Mouse (Mus musculus) cerebral cortex, adult 2 months (tissue): ENCODE results near the gene Rab42.

Experiments
- WGBS: fragments of 180-500 bp; shearing (Covaris S2); methylation state at CpG from one replicate; pipeline ENCODE4 v1.1.7; 2018; 5-methylcytosine and 5-hydroxymethylcytosine counted together

Rab42 gene

DNA sequence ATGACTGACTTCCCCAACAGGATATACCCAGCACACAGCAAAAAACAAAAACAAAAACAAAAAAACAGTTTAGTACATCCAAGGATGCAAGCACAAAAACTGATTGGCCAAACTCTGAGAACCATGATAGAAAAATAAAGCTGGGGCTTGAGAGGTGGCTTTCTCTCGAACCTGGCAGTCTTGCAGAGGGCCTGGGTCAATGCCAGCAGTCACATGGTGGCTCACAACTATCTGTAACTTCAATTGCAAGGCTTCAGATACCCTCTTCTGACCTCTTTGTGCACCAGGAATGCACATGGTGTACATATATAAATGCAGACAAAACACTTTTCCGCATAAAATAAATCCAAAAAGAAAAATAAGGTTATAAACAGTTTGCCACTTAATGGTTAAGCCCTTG, 30.0 kb downstream of the Rab42 start:
- WGBS, result 40% methylated on average over 2 of the region's 2 CpGs

DNA sequence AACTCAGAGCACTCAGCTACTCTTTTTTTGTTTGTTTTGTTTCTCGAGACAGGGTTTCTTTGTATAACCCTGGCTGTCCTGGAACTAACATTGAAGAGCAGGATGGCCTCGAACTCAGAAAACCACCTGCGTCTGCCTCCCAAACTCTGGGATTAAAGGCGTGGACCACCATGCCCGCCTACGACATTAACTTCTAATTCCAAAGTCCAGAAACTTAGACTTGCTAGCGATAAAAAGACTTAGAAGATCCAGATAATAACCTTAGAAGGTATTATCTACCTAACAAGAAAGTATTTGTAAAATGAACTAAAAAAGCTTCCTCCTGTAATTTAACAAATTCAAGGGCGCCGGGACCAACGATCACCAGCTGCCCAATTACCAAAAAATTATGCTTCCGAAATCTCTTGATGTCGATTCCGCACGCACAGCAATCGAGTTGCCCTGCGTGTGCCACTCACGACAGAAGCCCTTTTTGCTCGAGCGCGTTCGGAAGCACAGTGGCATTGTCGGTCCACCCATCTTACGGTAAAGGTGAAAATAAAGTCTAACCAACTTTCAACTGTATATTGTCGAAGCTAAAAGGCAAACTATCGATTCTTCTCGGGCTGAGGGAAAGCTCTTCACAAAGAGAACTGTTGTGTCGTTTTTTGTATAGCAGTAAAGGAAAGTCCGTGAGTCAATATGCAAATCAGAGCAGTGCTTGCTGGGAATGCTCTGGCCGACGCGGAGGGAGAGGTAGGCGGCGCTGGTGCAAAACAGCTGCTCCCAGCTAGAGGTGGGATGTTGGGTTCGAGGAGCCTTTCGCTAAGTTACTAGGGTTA, 33.2 kb downstream of the Rab42 start:
- WGBS, result under 1% methylated on average over 35 of the region's 35 CpGs

DNA sequence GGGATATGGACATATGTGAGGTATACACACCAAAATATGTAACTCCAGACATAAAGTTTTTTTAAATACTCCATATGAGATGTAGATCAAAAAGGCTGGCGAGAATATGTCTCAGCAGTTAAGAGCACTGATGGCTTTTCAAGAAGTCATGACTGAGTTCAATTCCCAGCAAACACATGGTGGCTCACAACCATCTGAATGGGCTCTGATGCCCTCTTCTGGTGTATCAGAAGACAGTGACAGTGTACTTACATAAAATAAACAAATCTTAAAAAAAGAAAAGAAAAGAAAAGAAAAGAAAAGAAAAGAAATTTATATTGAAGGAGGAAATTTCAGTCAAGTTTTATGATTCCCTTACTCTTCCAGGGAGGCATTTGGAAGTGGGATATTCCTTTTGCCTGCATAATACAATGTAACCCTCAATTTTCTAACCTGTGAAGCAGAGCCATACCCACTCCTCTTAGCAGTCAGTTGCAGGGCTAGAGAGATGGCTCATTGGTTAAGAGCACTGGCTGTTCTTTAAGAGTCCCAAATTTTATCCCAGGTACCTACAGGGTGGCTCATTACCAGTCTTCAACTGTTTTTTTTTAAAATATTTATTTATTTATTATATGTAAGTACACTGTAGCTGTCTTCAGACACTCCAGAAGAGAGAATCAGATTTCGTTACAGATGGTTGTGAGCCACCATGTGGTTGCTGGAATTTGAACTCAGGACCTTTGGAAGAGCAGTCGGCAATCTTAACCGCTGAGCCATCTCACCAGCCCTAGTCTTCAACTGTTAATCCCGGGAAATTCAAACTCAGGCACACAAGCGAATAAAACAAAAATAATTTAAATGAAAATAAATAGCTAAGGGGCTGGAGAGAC, 34.1 kb downstream of the Rab42 start:
- 6% methylated on average over 6 of the region's 6 CpGs for WGBS

DNA sequence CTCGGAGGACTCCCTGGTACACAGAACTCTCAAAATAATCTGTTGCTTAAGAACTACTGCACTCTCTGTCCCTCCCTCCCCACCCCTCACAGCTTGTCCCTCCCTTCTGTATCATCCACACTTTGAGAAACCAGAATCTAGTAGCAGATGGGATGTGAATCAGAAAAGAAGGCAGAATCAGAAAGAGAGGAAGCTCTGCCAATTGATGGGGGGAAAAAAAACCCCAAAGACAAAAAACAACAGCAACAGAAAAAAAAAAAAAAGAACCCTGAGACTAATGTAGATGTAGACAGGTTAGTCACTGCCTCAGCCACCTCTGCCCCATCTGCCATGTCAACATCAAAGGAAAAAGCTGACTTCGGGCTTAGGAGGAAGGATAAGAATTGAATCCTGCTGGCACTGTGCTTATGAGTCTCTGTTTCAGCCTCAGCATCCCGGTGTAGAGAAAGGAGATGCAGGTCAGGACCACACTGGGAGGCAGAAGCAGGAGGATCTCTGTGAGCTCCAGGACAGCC, 36.3 kb downstream of the Rab42 start:
- 47% methylated on average over 3 of the region's 3 CpGs for WGBS

DNA sequence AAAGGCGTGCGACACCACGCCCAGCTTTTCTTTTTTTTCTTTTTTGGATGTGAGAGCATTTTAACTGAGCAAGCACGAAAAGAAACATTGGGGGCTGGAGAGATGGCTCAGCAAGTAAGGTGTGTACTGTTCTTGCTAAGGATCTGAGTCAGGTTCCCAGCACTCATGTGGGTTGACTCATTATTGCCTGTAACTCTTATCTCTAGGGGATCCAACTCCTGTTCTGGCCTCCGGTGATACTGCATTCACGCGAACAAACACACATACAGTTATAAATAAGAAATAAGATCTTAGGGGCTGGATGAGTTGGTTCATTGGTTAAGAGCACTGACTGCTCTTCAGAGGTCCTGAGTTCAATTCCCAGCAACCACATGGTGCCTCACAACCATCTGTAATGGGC, 39.9 kb downstream of the Rab42 start:
- 89% methylated on average over 7 of the region's 7 CpGs for WGBS

DNA sequence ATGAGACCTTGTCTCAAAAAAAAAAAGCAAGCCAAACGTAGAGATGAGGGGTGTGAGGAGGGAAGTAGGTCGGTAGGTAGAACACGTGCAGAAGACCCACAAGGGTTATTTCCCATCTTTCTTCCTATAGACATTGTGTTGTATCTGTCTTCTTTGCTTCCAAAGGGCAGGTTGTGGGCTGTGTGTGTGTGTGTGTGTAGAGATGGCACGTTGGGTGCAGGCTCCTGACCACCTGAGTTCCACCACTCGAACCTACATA, 40.9 kb downstream of the Rab42 start:
- WGBS, result 60% methylated on average over 5 of the region's 5 CpGs

DNA sequence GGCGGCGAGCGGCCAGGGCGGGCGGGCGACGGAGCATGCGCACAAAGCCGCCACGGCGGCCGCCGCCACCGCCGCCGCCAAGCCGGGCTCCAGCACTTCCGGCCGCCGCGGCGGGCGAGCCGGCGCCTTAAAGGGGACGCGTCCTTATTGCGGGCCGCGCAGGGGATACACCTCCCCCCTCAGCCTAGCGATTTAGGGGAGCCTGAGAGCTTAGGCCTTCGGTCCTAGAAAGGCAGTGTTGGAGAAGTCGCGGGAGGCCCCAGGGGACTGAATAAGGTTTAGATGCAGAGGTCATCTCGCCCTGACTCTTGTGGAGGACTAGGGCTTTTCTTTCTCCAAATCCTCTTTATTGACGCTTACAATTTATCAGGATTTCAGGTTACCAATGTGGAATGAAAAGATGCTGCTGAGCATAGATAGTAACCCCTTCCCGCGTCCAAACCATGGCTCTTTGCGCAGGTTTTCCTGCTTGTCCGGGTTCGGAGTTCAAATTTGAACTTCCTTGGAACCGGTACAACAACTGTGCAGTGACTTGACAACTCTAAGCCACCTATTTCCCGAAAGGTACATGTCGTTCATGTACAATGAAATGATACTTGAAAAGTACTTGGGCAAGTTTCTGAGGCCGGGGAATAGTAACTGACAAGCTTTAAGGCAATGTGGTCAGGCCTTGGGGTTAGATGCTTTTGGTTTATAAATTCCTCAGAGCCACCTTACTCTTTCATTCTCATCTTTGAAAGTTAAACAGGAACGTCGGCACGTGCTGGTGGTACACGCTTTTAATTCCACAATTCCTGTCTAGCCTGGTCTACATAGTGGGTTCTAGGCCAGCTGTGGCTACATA, 41.4 kb downstream of the Rab42 start, which contains the start of gene Gmeb1:
TSS of gene Gmeb1 (minus strand) at position 89 of the 844 bp plus-strand sequence.
- 12% methylated on average over 40 of the region's 49 CpGs for WGBS

DNA sequence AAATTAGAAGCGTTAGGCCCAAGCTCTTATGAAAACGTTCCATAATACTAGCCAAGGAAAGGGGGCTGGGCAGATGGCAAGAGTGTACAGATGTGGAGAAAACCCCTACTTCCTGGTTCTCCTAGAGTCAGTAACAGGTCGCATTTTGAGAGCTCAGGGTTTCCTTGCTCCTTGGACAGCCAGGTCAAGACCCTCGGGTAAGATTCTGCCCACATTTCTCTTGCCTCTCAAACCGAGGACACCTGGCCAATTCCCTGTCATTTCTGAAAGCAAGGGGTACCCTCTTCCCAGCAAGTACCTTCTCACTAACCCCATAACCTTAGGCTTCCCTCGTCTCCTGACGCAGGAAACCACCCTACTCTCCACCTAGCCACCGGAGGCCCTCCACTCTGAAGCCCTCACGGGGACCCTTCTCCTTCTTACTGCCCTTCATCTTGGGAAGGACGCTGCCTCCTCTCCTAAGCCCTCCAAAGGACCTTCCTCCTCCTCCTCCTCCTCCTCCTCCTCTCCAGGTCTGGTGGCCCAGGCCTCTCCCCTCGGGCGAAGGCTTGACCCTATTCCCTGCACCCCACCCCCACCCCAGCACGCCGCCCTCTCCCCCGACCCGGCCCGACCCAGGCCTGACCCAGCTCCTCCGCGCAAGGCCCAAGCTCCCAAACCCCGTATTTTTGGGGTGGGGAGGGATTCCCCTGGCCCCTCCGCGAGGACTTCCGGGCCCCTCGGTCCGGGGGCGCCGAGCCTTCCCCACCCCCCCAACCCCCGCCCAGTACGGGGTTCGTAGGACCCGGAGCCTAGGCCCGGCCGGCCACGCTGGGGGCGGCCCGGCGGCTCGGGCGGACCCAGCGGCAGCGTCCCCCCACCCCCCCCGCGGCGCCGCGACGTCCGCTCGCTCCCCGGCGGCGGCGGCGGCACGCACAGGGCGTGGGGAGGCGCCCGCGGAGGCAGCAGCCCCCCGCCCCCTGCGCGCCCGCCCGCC, 42.5 kb downstream of the Rab42 start:
- under 1% methylated on average over 33 of the region's 64 CpGs for WGBS

DNA sequence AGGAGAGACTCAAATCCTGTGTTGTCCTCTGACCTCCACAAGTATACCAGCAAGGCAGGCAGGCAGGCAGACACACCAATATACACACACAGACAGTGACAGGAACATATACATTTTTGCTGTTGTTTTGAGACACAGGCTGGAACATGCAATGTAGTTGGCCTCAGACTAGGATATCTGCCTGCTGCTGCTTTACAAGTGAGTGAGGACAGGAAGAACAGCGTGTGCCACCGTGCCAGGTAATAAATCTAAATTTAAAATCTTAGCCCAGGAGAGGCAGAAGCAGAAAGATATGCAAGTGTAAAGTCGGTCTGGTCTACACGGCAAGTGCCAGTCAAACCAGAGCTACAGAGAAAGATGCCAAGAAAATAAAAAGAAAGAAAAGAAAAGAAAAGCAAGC, 43.9 kb downstream of the Rab42 start:
- 24% methylated on average over 4 of the region's 4 CpGs for WGBS

DNA sequence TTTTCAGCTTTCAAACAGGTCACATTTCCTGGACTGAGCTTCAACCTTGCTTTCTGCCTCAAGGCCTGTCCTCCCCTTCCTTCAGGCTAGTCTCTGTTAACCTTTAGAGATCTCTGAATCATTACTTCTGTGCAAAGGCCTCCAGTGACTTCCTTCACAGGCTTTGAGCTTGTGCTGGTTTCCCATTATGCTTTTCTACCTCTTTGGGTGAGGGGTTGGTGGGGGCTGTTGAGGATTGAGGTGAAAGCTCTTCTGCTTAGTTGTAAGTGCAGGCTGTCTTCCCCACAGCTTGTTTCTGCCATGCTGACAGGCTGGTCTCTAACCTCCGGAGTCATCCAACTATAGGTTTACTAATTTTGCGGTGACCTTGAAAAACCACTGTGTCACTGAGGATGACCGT, 46.8 kb downstream of the Rab42 start:
- whole genome bisulfite sequencing, result 93% methylated on average over 3 of the region's 3 CpGs

DNA sequence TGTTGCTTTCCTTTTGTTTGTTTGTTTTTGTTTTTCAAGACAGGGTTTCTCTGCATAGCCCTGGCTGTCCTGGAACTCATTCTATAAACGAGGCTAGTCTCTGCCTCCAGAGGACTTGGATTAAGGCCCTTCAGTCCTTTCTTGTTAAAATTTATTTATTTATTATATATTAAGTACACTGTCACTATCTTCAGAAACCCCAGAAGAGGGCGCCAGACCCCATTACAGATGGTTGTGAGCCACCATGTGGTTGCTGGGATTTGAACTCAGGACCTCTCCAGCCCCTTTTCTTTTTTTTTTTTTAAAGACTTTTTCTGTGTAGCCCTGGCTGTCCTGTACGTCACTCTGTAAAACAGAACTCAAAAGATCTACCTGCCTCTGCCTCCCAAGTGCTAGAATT, 48.2 kb downstream of the Rab42 start:
- 82% methylated on average over 3 of the region's 3 CpGs for WGBS

DNA sequence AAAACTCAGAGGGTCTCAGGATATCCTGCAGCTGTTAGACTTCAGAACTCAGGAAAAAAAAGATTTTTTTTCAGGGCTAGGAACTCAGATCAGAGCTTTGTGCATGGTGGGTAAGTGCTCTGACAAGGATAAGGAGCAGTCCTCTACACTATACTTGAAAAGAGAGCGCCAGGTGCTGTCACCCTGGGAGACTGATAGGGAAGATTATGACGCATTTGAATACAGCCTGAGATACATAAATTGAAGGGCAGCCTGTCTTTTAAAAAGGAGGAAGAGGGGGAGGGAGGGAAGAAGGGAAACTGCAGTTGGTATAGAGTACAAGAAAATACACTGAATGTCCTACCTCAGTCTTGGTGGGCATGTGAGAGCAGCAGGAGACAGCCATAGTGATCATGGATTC, 49.6 kb downstream of the Rab42 start:
- WGBS, result 68% methylated on average over 2 of the region's 2 CpGs

DNA sequence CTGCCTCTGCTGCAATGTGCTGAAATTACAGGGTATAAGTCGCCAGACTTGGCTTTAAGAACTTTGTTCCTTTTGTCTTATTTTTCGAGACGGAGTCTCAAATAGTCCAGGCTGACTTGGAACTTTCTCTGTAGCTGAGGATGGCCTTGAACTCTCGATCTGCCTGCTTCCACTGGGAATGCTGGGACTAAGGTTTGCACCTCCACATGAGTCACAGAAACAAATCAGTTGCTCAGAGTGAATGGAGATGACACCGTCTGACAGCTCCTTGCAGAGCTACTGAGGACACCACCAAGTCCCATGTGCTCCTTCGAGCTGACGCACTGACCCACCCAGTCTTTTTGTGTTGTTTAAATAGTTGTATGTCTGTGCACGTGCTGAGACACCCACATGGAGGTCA, 50.1 kb downstream of the Rab42 start:
- 78% methylated on average over 8 of the region's 8 CpGs for WGBS
